Mouse (Mus musculus) myocyte (in vitro differentiated cells): ENCODE measurements at regions not wholly inside any gene's neighbourhood (a gene's known extent, or its start where the extent isn't known, plus 50 kb on each side); places are given as distances from the start of the nearest gene placed in this dataset.

Experiments
- H3K27me3 ChIP-seq: one replicate; pipeline ENCODE4 v1.6.1; 2011; ENCODE audit not compliant: control insufficient read depth, insufficient read depth, insufficient read length
- H3K36me3 ChIP-seq: one replicate; pipeline ENCODE4 v1.6.1; 2011; ENCODE audit not compliant: control insufficient read depth, insufficient read depth
- H3K4me2 ChIP-seq: one replicate; pipeline ENCODE4 v1.6.1; 2011; ENCODE audit warnings: low read depth, control low read depth
- H3K4me3 ChIP-seq: one replicate; pipeline ENCODE4 v1.5.1; 2011; ENCODE audit warnings: mild to moderate bottlenecking, control low read depth, moderate library complexity
- H3K79me2 ChIP-seq: one replicate; pipeline ENCODE4 v1.6.1; 2011; ENCODE audit not compliant: control insufficient read depth, insufficient read depth
- H3ac ChIP-seq: one replicate; pipeline ENCODE4 v1.6.1; 2011; ENCODE audit not compliant: control insufficient read depth, insufficient read length
- CEBPB ChIP-seq: IDR thresholded peaks from 2 replicates; pipeline ENCODE4 v1.6.1; 2011; ENCODE audit warnings: mild to moderate bottlenecking, moderate library complexity; ENCODE audit not compliant: poor library complexity, insufficient read depth, severe bottlenecking
- E2F4 ChIP-seq: IDR thresholded peaks from one replicate; pipeline ENCODE4 v1.6.1; 2011; ENCODE audit warnings: mild to moderate bottlenecking, control low read depth, moderate library complexity; ENCODE audit not compliant: insufficient read depth
- MAX ChIP-seq: IDR thresholded peaks from one replicate; pipeline ENCODE4 v1.6.1; 2011; ENCODE audit warnings: low read depth, mild to moderate bottlenecking, control low read depth
- MYOD1 ChIP-seq, 3 experiments: IDR thresholded peaks; one replicate each; pipeline ENCODE4 v1.6.1; 2011; ENCODE audit warnings: control low read depth in 2 of 3, low read depth in 2 of 3, mild to moderate bottlenecking in 2 of 3, moderate library complexity in 1 of 3; ENCODE audit not compliant: insufficient read length in 2 of 3, control insufficient read depth in 1 of 3
- MYOG ChIP-seq, 3 experiments: IDR thresholded peaks; one replicate each; pipeline ENCODE4 v1.6.1; 2011; ENCODE audit warnings: control low read depth in 2 of 3, low read depth in 2 of 3, mild to moderate bottlenecking in 2 of 3; ENCODE audit not compliant: insufficient read length in 2 of 3, control insufficient read depth in 1 of 3, insufficient read depth in 1 of 3
- POLR2A ChIP-seq: IDR thresholded peaks from one replicate; pipeline ENCODE4 v1.6.1; 2011; ENCODE audit warnings: low read depth, mild to moderate bottlenecking, control low read depth, moderate library complexity; ENCODE audit not compliant: insufficient read length
- POLR2AphosphoS2 ChIP-seq: IDR thresholded peaks from one replicate; pipeline ENCODE4 v1.6.1; 2011; ENCODE audit warnings: low read depth, control low read depth; ENCODE audit not compliant: insufficient read length
- REST ChIP-seq: IDR thresholded peaks from one replicate; pipeline ENCODE4 v1.6.1; 2011; ENCODE audit warnings: mild to moderate bottlenecking, control low read depth, moderate library complexity; ENCODE audit not compliant: insufficient read depth, insufficient read length
- SRF ChIP-seq: IDR thresholded peaks from one replicate; pipeline ENCODE4 v1.6.1; 2011; ENCODE audit warnings: low read depth; ENCODE audit not compliant: control insufficient read depth, insufficient read length
- TCF12 ChIP-seq: IDR thresholded peaks from one replicate; pipeline ENCODE4 v1.6.1; 2011; ENCODE audit warnings: mild to moderate bottlenecking, control low read depth; ENCODE audit not compliant: poor library complexity, insufficient read depth, severe bottlenecking
- TCF3 ChIP-seq: IDR thresholded peaks from one replicate; pipeline ENCODE4 v1.6.1; 2011; ENCODE audit warnings: low read depth, control low read depth; ENCODE audit not compliant: insufficient read length
- USF1 ChIP-seq: IDR thresholded peaks from one replicate; pipeline ENCODE4 v1.6.1; 2011; ENCODE audit warnings: low read depth, mild to moderate bottlenecking, control low read depth, moderate library complexity

DNA sequence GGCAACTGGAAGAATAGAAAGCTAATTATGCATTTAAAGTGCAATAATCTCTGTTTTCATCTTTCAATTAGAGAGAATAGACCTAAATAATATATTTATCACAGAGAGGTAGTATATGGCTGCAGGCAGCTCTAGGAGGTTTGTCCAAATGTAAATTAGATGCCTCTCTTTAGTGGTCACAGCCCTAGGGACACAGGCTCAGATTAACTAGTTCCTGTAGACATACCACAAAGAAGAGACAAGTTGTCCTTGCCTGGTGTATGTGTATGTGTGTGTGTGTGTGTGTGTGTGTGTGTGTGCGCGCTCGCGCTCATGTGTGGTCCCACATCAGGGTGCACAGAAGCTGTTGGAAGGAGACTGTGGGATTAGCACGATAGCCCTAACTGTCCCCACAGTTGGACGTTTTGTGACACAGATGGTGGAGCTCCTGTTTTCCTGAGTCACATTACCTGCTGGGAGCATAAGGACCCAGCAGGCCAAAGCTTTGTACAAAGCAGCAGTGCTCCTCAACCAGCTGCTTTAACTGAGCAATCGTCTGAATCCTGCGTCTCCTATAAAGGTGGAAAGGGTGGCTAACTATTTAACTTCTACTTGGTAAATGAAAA, 138.5 kb upstream of the Lyplal1 start:
- Histone ChIP-seq H3K4me2 (no peak overlapping the region), H3K36me3 (no peaks in the 10 kb centered on the region), H3K27me3 (no peaks in the 10 kb centered on the region), H3K4me3 (no peak overlapping the region), H3ac (no peak overlapping the region), H3K79me2 (no peaks in the 10 kb centered on the region)
- TF ChIP-seq TCF3 (no peak), TCF12 (no peak), REST (no peak), USF1 (no peak), SRF (no peak), MYOD1 (IDR thresholded peaks at IDR 0.05; ENCODE audit: control insufficient read depth in 1 of 3, insufficient read length in 2 of 3, low read depth in 2 of 3) (no peak), MYOG (IDR thresholded peaks at IDR 0.05; ENCODE audit: control insufficient read depth in 1 of 3, insufficient read depth in 1 of 3, insufficient read length in 2 of 3, low read depth in 2 of 3) (no peak), CEBPB (no peak), POLR2A (no peak), E2F4 (no peak), POLR2AphosphoS2 (no peak), MAX (no peak)

DNA sequence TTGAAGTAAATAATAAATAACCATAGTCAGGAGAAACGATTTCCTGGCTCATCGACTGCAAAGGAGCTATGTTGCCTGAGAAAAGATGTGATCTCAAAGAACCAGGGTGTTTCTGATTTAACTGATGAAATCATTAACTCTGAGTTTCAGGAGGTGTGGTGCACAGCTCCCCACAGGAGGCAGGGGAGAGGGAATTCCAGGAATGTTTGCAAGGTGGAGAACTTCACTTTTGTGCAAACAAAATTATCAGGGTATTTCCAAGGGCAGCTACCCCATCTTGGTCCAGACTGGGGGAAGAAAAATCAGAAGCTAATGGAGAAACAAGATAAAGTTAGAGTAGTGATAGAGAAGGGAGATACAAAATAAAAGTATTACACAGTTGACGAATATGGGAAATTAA, 137.4 kb upstream of the Lyplal1 start:
- TF ChIP-seq MAX (no peak), SRF (no peak)
- H3K79me2 ChIP-seq: no peaks in the 10 kb centered on the region
- no peak overlapping the region for H3K4me2 ChIP-seq
- H3K27me3 ChIP-seq: no peaks in the 10 kb centered on the region
- H3K4me3 ChIP-seq: no peak overlapping the region
- no peaks in the 10 kb centered on the region for H3K36me3 ChIP-seq
- no peak overlapping the region for H3ac ChIP-seq

DNA sequence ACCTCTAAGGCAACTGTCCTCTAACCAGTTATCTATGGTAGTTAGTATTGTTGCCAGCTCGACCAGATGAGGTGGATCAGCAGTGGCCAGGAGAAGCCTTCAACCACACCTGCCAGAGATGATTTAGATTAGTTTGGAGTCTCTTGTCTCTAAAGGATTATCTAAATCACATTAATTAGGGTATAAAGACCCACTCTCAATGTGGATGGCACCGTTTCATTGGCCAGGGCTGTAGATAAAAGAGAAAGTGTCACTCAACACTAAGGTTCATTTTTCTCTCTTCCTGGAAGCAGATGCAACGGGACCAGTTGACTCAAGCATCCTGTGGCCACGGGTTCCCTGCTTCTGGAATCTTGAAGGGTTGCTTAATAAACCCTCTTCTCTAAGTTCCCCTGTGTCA, 135.4 kb upstream of the Lyplal1 start:
- no peak overlapping the region for H3K4me2 ChIP-seq
- H3K4me3 ChIP-seq: no peak overlapping the region
- no peaks in the 10 kb centered on the region for H3K36me3 ChIP-seq
- no peaks in the 10 kb centered on the region for H3K27me3 ChIP-seq
- no peak overlapping the region for H3ac ChIP-seq
- TF ChIP-seq TCF12: no peak
- TF ChIP-seq MYOD1 (IDR thresholded peaks at IDR 0.05; ENCODE audit: control insufficient read depth in 1 of 3, insufficient read length in 2 of 3, low read depth in 2 of 3): no peak
- TF ChIP-seq SRF: no peak
- no peak for TF ChIP-seq POLR2A
- TF ChIP-seq POLR2AphosphoS2: no peak
- no peak for TF ChIP-seq MAX
- no peak for TF ChIP-seq MYOG (IDR thresholded peaks at IDR 0.05; ENCODE audit: control insufficient read depth in 1 of 3, insufficient read depth in 1 of 3, insufficient read length in 2 of 3, low read depth in 2 of 3)
- no peak for TF ChIP-seq USF1
- no peak for TF ChIP-seq CEBPB
- TF ChIP-seq REST: no peak
- TF ChIP-seq E2F4: no peak
- H3K79me2 ChIP-seq: no peaks in the 10 kb centered on the region

DNA sequence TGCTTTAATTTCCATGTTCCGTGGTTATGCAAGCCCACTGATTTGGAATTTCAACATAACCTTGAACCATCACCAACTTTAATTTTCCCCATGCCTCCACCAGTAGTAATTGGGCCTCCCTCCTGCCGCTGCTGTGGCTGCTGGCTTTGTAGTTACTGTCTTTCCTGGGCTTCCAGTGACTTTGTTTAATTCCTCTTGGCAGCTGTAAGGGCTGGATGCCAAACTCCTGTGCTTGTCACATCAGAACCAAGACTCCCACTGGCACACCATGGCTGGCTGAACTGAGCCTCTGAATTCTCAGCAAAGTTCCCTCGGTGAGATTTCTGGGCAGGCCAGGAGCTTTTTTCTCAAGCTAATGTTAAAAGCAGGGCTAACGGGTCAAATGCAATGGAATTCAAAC, 133.2 kb upstream of the Lyplal1 start:
- no peaks in the 10 kb centered on the region for H3K79me2 ChIP-seq
- no peaks in the 10 kb centered on the region for H3K36me3 ChIP-seq
- no peak overlapping the region for H3K4me2 ChIP-seq
- no peaks in the 10 kb centered on the region for H3K27me3 ChIP-seq
- peak in 1 of 3 experiments; percentile 19 for TF ChIP-seq MYOG (IDR thresholded peaks at IDR 0.05; ENCODE audit: control insufficient read depth in 1 of 3, insufficient read depth in 1 of 3, insufficient read length in 2 of 3, low read depth in 2 of 3)
- peak; percentile 60 to 81 (median 63) for TF ChIP-seq MYOD1 (IDR thresholded peaks at IDR 0.05; ENCODE audit: control insufficient read depth in 1 of 3, insufficient read length in 2 of 3, low read depth in 2 of 3)
- no peak for TF ChIP-seq REST
- no peak overlapping the region for H3K4me3 ChIP-seq
- H3ac ChIP-seq: no peak overlapping the region

DNA sequence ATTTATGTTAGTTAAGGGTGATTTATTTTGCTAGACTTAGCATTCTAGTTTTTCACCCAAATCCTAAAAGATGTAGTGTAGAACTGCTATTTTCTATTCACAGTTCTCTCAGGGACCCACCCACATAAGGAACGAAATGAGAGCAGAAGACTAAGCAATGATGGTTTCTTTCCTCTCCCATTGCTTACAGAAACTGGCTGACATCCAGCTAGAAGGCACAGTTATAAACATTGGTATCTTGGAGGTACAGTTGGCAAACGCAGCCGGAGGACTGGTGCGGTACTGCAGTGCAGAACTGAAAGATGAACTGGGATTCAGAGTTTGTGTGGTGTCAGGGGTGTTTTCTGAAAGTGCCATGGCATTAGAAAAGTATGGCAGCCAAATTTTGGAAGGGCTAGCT, 132.1 kb upstream of the Lyplal1 start:
- TF ChIP-seq POLR2A (no peak), TCF12 (no peak), MYOD1 (IDR thresholded peaks at IDR 0.05; ENCODE audit: control insufficient read depth in 1 of 3, insufficient read length in 2 of 3, low read depth in 2 of 3) (no peak), CEBPB (no peak), USF1 (no peak)
- H3K4me2 ChIP-seq: no peak overlapping the region

More for the DNA sequence above, 132.1 kb upstream of the Lyplal1 start:
- Histone ChIP-seq H3ac (no peak overlapping the region), H3K36me3 (no peaks in the 10 kb centered on the region), H3K4me3 (no peak overlapping the region), H3K79me2 (no peaks in the 10 kb centered on the region), H3K27me3 (no peaks in the 10 kb centered on the region)
